Mouse (Mus musculus) liver, postnatal 0 days (tissue): Measurements from ENCODE around the gene Asb16. TPM values are rescaled to one million over a fixed set of nuclear protein-coding genes. Genes with fewer than 3 reads are reported as not detected.

ENCODE experiments used
- ATAC-seq: fragments of 200-750 bp; cut with Nextera tagmentation; 2 replicates; pipeline ENCODE4 v1.8.0; 2017; ENCODE audit warnings: mild to moderate bottlenecking, moderate library complexity
- DNase-seq: peaks from one replicate; pipeline ENCODE4 v3.0.0-alpha.2; 2016
- H3K27ac ChIP-seq: fragments of 300-500 bp; sonication (generic); 2 replicates; pipeline ENCODE4 v1.5.1; 2014; ENCODE audit warnings: antibody characterized with exemption, moderate library complexity, mild to moderate bottlenecking, low read depth
- H3K27me3 ChIP-seq: fragments of 300-500 bp; sonication (generic); 2 replicates; pipeline ENCODE4 v1.6.1; 2014; ENCODE audit warnings: low read length, control low read depth, mixed read lengths; ENCODE audit not compliant: insufficient read depth
- H3K36me3 ChIP-seq: fragments of 300-500 bp; sonication (generic); replicated peaks from 2 replicates; pipeline ENCODE4 v1.6.1; 2014; ENCODE audit warnings: mild to moderate bottlenecking, control low read depth, low read length, moderate library complexity, mixed read lengths; ENCODE audit not compliant: insufficient read depth
- H3K4me1 ChIP-seq: fragments of 300-500 bp; sonication (generic); 2 replicates; pipeline ENCODE4 v1.6.1; 2014; ENCODE audit warnings: antibody characterized with exemption, mild to moderate bottlenecking, control low read depth; ENCODE audit not compliant: insufficient read depth
- H3K4me2 ChIP-seq: fragments of 300-500 bp; sonication (generic); 2 replicates; pipeline ENCODE4 v1.6.1; 2014; ENCODE audit warnings: low read depth, mild to moderate bottlenecking, low read length, moderate library complexity, mixed read lengths
- H3K4me3 ChIP-seq: fragments of 300-500 bp; sonication (generic); 2 replicates; pipeline ENCODE4 v1.5.1; 2014; ENCODE audit warnings: low read depth, low read length
- H3K9ac ChIP-seq: fragments of 300-500 bp; sonication (generic); replicated peaks from 2 replicates; pipeline ENCODE4 v1.6.1; 2014; ENCODE audit warnings: mild to moderate bottlenecking, moderate library complexity
- H3K9me3 ChIP-seq: fragments of 300-500 bp; sonication (generic); 2 replicates; pipeline ENCODE4 v1.6.1; 2016; ENCODE audit warnings: mild to moderate bottlenecking, control low read depth, low read length, mixed read lengths
- CTCF ChIP-seq: sonication (generic); IDR thresholded peaks from 2 replicates; pipeline ENCODE4 v1.5.1; 2016; ENCODE audit warnings: antibody characterized with exemption, low read depth
- EP300 ChIP-seq: IDR thresholded peaks from 2 replicates; pipeline ENCODE4 v1.6.1; 2016; ENCODE audit warnings: antibody characterized with exemption, low read depth, mild to moderate bottlenecking
- WGBS: fragments of 180-500 bp; shearing (Covaris S2); extraction: QIAGEN DNeasy Blood & Tissue Kit; methylation state at CpG from one replicate; pipeline ENCODE4 v1.1.7; 2014; ENCODE audit not compliant: insufficient replicate concordance; 5-methylcytosine and 5-hydroxymethylcytosine counted together
- polyA plus RNA-seq: library from polyadenylated mRNA; unstranded; fragments of >200 nt; fragmentation: Nextera tagmentation; extraction: Ambion mirVana; gene quantifications from 2 replicates; pipeline ENCODE4 v1.2.1, GENCODE M21; 2015

Asb16 gene
- polyA plus RNA-seq, 1 experiment from 2014 or later, result not detected

GRCm38 (mm10) chr11:102246273-102246635 lies 22.3 kb upstream of the Asb16 start:
- no peak for ATAC-seq
- DNase-seq, result no peak
- Histone ChIP-seq H3K4me2 (no peak overlapping the region), H3K4me1 (peaks cover 11% of the 10 kb centered on the region), H3K27ac (no peak overlapping the region), H3K4me3 (no peak overlapping the region), H3K9me3 (no peaks in the 10 kb centered on the region), H3K36me3 (no peaks in the 10 kb centered on the region; the same call in 1 of the 2 replicates), H3K9ac (no peak overlapping the region), H3K27me3 (0 out of 2 replicates have a peak, but pooled peaks cover 3% of the 10 kb centered on the region)
- WGBS, result 65% methylated on average over 6 of the region's 6 CpGs
- TF ChIP-seq CTCF (no peak), EP300 (no peak)

DNA sequence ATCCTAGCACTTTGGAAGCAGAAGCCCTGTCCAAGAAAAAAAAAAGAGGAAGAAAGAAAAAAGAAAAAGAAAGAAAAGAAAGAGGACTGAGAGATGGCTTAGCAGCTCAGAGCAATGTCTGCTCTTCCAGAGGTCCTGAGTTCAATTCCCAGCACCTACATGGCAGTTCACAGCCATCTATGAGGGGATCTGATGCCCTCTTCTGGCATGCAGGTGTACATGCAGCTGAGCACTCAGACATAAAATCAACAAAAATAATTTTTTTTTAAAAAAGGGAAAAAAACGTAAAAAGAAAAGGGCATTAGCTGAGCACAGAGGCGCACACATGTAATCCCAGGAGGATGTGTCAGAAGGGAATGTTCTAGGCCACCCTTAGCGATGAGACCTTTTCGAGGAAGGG lies 21.7 kb upstream of the Asb16 start:
- ATAC-seq, result no peak
- WGBS, result 79% methylated on average over 4 of the region's 4 CpGs
- Histone ChIP-seq H3K4me1 (peaks cover 11% of the 10 kb centered on the region), H3K27me3 (0 out of 2 replicates have a peak, but pooled peaks cover 3% of the 10 kb centered on the region), H3K4me3 (no peak overlapping the region), H3K36me3 (no peaks in the 10 kb centered on the region; the same call in none of the 2 replicates), H3K9me3 (no peaks in the 10 kb centered on the region), H3K27ac (no peak overlapping the region), H3K9ac (no peak overlapping the region), H3K4me2 (no peak overlapping the region)
- DNase-seq, result no peak
- peak; percentile 45 for TF ChIP-seq CTCF
- TF ChIP-seq EP300, result no peak

DNA sequence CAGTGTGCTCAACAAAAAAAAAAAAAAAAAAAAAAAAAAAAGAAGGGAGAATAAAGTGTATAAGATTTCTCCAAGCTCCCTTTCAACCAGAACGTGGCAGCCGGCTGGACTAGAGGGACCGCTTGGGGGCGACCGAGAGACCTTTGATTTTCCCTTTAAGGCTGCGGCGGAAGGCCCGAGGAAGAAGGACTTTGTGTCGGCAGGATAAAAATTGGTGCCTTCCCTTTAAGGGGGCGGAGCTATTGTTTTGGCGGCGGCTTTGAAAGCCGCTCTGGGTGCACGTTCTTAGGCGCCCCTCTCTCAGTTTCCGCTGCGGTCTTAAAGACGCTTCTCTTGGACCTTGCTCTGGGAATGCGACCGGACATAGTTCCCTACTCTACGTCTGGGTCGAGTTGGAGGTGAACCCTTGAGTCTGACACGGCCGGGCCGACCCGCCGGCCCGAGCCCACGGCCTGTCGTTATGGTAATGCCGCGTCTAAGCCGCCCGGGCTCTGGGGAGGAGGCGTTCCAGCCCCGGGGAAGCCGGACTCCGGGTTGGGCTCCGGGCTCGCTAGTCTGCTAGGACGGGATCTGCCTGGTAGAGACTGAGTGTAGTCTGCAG lies 19.8 kb upstream of the Asb16 start, which contains the start of gene BC030867:
BC030867 (plus strand) TSS at position 253 of the 601 bp plus-strand sequence.
- no peaks in the 10 kb centered on the region for H3K9me3 ChIP-seq
- peak within 1 kb of the TSS; percentile 92 for H3K4me2 ChIP-seq
- peak within 1 kb of the TSS; percentile 2; the same call in 1 of the 2 replicates for H3K27ac ChIP-seq
- peak within 1 kb of the TSS; percentile 71 for H3K4me3 ChIP-seq
- H3K27me3 ChIP-seq, result no peaks in the 10 kb centered on the region
- peak within 1 kb of the TSS; percentile 78 for H3K9ac ChIP-seq
- peaks cover 3% of the 10 kb centered on the region for H3K36me3 ChIP-seq
- TF ChIP-seq EP300, result peak; percentile 53; the same call in 1 of the 2 replicates
- peak; percentile 86 for TF ChIP-seq CTCF
- WGBS, result under 1% methylated on average over 41 of the region's 41 CpGs
- ATAC-seq, result peak; percentile 82
- H3K4me1 ChIP-seq, result peaks cover 11% of the 10 kb centered on the region
- peak; percentile 97 for DNase-seq

GRCm38 (mm10) chr11:102249351-102250090 lies 19.0 kb upstream of the Asb16 start:
- peak overlapping the region; percentile 71 for H3K4me3 ChIP-seq

GRCm38 (mm10) chr11:102257514-102257913 lies 11.0 kb upstream of the Asb16 start:
- Histone ChIP-seq H3K4me3 (no peak overlapping the region), H3K4me1 (0 out of 2 replicates have a peak, but pooled peaks cover 3% of the 10 kb centered on the region), H3K9me3 (no peaks in the 10 kb centered on the region), H3K36me3 (peaks cover 3% of the 10 kb centered on the region; the same call in 1 of the 2 replicates), H3K4me2 (no peak overlapping the region), H3K9ac (no peak overlapping the region), H3K27ac (no peak overlapping the region), H3K27me3 (no peaks in the 10 kb centered on the region)
- DNase-seq, result peak; percentile 45
- WGBS, result 70% methylated on average over 9 of the region's 9 CpGs
- no peak for ATAC-seq
- peak; percentile 43 for TF ChIP-seq CTCF
- no peak for TF ChIP-seq EP300

More at GRCm38 (mm10) chr11:102249351-102250090, 19.0 kb upstream of the Asb16 start:
- TF ChIP-seq EP300 (no peak), CTCF (no peak)
- Histone ChIP-seq H3K27ac (no peak overlapping the region), H3K4me1 (peaks cover 11% of the 10 kb centered on the region), H3K9ac (peak overlapping the region; percentile 78), H3K4me2 (peak overlapping the region; percentile 92), H3K27me3 (no peaks in the 10 kb centered on the region), H3K36me3 (peaks cover 3% of the 10 kb centered on the region), H3K9me3 (no peaks in the 10 kb centered on the region)
- 13% methylated on average over 9 of the region's 9 CpGs for WGBS
- DNase-seq, result no peak
- no peak for ATAC-seq

- Histone ChIP-seq H3K9ac (no peak overlapping the region), H3K9me3 (no peaks in the 10 kb centered on the region), H3K36me3 (peaks cover 6% of the 10 kb centered on the region; the same call in 1 of the 2 replicates), H3K27ac (no peak overlapping the region), H3K27me3 (no peaks in the 10 kb centered on the region), H3K4me2 (no peak overlapping the region), H3K4me3 (no peak overlapping the region), H3K4me1 (0 out of 2 replicates have a peak, but pooled peaks cover 3% of the 10 kb centered on the region)
- DNase-seq, result no peak
- WGBS, result 84% methylated on average over 6 of the region's 6 CpGs
- no peak for TF ChIP-seq CTCF
- no peak for TF ChIP-seq EP300
- ATAC-seq, result no peak
Measured at GRCm38 (mm10) chr11:102258095-102258494, 10.4 kb upstream of the Asb16 start.
